Mouse (Mus musculus) gastrocnemius, adult 2 months (tissue): ENCODE results near the gene Styx. TPM values are rescaled to one million over a fixed set of nuclear protein-coding genes. Genes with fewer than 3 reads are reported as not detected.

Source experiments
- DNase-seq: peaks from one replicate; pipeline ENCODE4 v3.0.0; 2022
- H3K27ac ChIP-seq: fragments of 200-600 bp; 2 replicates; pipeline ENCODE4 v1.8.1; 2022; ENCODE audit warnings: mild to moderate bottlenecking
- H3K4me3 ChIP-seq: fragments of 200-600 bp; 2 replicates; pipeline ENCODE4 v1.8.1; 2022; ENCODE audit warnings: mild to moderate bottlenecking, moderate library complexity
- CTCF ChIP-seq: fragments of 200-600 bp; IDR thresholded peaks from 2 replicates; pipeline ENCODE4 v1.8.1; 2022; ENCODE audit warnings: antibody characterized with exemption, mild to moderate bottlenecking, moderate library complexity
- intact Hi-C: fragments of 180-260 bp; cut with DNase I; formaldehyde crosslinking; loops from one replicate; pipeline ENCODE4 v1.15.1; 2025
- total RNA-seq, 2 experiments: library from RNA; stranded (reverse); gene quantifications; 2 replicates each; pipeline ENCODE4 v1.2.3; 2021

Gene Styx
- total RNA-seq, 2 experiments from 2014 or later: 74.7 to 77.6 TPM

DNA sequence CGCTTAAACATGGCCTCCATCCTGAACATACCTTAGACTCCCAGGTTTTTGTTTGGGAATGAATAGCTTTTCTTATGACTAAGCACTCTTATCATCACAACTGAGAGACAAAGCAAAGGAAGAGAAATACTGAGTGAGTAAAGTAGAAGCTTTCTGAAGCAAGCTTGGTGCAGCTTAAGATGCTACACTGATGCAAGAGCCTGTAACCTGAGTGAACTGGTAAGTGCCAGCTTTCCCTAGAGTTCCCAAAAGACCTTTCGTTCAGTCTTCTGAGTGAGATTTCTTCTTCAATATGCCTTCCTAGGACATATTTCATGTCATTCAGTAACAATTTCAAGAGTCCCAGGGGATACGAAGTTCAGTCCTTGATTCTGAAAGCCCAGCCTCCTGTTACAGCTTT lies 29.8 kb upstream of the Styx start:
- intact Hi-C loops: no loop called here
- Histone ChIP-seq H3K27ac (no peak overlapping the region), H3K4me3 (no peak overlapping the region)
- no peak for DNase-seq
- no peak for TF ChIP-seq CTCF

GRCm38 (mm10) chr14:45321622-45322021 lies 29.3 kb upstream of the Styx start:
- intact Hi-C loops: no loop called here
- Histone ChIP-seq H3K4me3 (no peak overlapping the region), H3K27ac (no peak overlapping the region)
- no peak for DNase-seq
- TF ChIP-seq CTCF: no peak

- no peak for TF ChIP-seq CTCF
- no peak for DNase-seq
- Histone ChIP-seq H3K27ac (no peak overlapping the region), H3K4me3 (no peak overlapping the region)
- intact Hi-C loops: no loop called here
Observed at GRCm38 (mm10) chr14:45322450-45322849, 28.4 kb upstream of the Styx start.

DNA sequence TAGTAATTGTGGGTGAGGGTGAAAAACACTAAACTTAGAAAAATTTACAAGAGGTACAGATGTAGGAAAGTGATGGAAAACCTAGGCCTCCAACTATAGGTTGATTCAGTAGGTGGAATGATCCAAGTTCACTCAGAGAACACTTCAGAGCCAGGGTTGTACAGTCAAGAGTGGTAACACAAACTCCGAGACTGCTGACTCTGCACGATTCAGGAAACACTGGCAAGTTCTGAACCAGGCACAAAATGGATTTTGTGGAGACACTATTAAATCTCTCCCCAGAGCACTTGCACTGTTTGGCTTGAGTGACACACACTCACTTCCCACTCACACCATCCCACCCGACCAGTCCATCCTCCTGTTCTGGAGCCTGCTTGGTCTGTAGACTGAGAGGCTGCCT lies 27.6 kb upstream of the Styx start:
- no peak for TF ChIP-seq CTCF
- DNase-seq: no peak
- intact Hi-C loops: no loop called here
- Histone ChIP-seq H3K4me3 (no peak overlapping the region), H3K27ac (no peak overlapping the region)

DNA sequence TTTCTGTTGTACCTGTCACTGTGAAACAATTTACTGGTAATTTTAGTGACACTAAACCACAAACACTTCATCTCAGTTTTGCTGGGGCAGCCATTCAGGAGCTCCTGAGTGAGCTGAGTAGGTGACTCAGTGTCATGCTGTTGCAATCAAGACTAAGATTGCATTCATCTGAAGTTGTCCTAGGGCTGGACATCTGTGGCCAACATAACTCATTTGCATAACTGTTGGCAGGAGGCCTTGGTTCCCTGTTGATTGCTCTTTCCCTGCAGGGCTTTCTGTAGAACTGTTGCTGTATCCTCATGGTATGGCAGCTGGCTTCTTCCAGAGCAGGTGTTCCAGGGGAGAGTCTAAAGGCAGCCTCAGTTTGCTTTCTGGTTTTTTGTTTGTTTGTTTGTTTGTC lies 25.4 kb upstream of the Styx start:
- Histone ChIP-seq H3K4me3 (no peak overlapping the region), H3K27ac (no peak overlapping the region)
- TF ChIP-seq CTCF: no peak
- DNase-seq: no peak
- intact Hi-C loops: no loop called here

- intact Hi-C loops: loop anchor here (2.0 kb wide), 1 partner anchor 107 kb away; the partner anchor contains the start of gene Txndc16
- H3K4me3 ChIP-seq: no peak overlapping the region
- H3K27ac ChIP-seq: no peak overlapping the region
- TF ChIP-seq CTCF: no peak
- no peak for DNase-seq
Observed at GRCm38 (mm10) chr14:45328072-45328713, 22.7 kb upstream of the Styx start.

GRCm38 (mm10) chr14:45329018-45329588 lies 21.8 kb upstream of the Styx start:
- intact Hi-C loops: loop anchor here (2.0 kb wide), 1 partner anchor 108 kb away; the partner anchor contains the start of gene Txndc16
- Histone ChIP-seq H3K27ac (peak overlapping the region; percentile 75), H3K4me3 (peak overlapping the region; percentile 96)
- no peak for DNase-seq
- TF ChIP-seq CTCF: no peak

DNA sequence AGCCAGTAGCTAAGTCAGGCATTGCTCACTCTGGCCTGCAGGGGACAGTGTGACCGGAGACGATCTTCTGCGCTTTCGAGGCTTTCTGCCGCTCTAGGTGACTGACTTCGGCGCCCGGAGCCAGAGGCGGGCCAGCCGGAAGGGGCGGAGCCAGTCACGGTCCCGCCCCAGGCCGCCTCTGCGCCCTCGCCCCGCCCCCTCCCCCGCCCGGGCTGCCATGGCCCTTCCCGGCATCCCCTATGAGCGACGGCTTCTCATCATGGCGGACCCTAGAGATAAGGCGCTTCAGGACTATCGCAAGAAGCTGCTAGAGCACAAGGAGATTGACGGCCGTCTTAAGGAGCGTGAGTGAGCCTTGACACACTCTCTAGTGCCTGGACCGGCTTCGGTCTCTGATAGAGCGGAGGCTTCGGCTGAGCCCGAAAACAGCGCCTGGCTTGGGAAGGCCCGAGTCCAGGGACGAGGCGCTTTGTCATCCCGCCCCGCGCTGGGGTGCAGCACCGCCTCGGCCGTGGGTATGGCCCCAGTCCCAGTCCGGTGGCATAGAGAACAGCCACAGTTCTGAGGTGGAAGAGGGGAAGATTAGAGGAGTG lies 21.2 kb upstream of the Styx start, which contains the start of gene Psmc6:
TSS of gene Psmc6 (plus strand) at position 200 of the 593 bp plus-strand sequence.
- intact Hi-C loops: loop anchor here (2.0 kb wide), 1 partner anchor 109 kb away; the partner anchor contains the start of gene Txndc16
- TF ChIP-seq CTCF: peak; percentile 93
- peak; percentile 94 for DNase-seq
- peak within 1 kb of the TSS; percentile 96 for H3K4me3 ChIP-seq
- peak within 1 kb of the TSS; percentile 94 for H3K27ac ChIP-seq

DNA sequence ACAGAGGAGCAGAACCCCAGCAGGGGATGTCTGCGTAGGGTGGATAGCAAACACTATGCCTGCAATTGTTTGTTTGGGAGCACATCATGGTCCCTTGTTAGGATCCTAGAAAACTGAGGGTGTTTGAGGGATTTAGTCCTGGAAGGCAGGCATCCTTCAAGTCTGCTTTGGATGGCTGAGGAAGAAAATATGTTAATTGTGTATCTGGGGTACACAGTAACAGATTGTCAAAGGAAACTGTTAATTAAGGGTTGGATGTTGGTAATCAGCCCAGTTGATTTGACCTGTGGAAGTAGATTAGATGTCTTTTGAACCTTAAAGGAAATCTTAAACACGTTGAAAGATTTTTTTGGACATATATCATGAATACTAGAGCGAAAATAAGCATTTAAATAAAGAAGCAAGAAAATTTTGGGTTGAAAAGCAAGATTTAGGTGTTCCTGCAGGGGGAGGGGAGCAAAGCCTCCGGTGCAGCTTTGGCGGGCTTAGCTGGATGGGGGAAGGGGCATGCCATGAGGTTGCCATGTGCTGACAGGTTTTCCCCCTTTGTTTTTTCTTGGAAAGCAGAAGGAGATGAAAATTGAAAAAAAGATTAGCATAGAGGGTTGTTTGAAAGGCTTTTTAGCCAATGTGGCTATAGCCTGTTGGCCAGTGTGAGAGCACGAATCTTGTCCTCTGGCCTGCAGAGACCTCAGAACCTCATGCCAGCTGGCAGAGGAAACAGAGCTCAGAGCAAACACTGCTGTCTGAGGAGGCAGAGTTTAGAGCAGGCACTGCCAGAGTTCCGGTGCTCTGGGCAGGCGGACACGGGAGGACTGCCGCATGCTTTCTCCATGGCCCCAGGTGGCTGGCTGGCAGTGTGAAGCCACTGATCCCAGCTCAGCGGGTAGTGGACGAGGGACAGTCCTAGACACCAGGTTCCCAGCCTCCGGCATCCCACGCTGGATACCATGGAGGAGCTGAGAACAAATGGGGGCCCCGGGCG lies 13.6 kb downstream of the Styx start:
- intact Hi-C loops: no loop called here
- peak; percentile 86 for DNase-seq
- no peak for TF ChIP-seq CTCF
- Histone ChIP-seq H3K27ac (peak overlapping the region; percentile 61), H3K4me3 (no peak overlapping the region)

DNA sequence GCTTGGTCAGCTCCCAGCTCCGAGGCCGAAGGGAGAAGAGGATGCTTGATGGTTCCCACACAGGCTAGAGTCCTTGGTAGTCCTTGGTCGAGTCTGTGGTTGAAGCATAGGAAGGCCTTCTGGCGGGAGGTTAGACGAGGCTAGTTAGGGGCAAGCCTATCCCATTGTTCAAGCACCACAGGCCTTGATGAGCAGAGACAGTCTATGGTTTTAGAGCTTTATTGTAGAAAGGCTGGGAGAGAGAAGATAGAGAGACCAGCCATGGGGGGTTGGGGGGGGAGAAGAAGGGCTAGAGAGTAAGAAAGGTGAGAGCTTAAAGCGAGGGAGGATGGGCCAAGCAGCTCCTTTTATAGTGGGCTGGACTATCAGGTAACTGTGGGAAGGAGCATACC lies 14.3 kb downstream of the Styx start:
- Histone ChIP-seq H3K4me3 (no peak overlapping the region), H3K27ac (peak overlapping the region; percentile 61)
- DNase-seq: no peak
- TF ChIP-seq CTCF: no peak
- intact Hi-C loops: no loop called here

DNA sequence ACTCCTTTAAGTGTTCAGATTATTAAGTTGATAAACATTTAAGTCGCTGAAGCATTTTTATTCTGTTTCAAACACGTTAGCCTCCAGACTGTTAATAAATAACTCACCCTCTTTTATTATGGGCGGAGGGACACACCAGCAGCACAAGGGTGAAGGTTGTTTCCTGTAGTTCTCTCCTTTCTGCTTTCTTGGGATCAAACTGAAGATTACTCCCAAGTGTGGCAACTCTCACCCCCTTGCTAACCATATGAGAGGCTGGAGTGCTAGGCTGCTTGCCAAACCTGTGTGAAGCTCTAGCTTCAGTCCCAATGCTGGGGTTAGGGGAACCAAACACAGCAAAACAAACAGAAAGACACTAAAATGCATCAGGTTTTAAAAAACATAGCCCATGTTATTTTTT lies 27.9 kb downstream of the Styx start:
- no peak for DNase-seq
- Histone ChIP-seq H3K4me3 (no peak overlapping the region), H3K27ac (no peak overlapping the region)
- intact Hi-C loops: no loop called here
- TF ChIP-seq CTCF: no peak

DNA sequence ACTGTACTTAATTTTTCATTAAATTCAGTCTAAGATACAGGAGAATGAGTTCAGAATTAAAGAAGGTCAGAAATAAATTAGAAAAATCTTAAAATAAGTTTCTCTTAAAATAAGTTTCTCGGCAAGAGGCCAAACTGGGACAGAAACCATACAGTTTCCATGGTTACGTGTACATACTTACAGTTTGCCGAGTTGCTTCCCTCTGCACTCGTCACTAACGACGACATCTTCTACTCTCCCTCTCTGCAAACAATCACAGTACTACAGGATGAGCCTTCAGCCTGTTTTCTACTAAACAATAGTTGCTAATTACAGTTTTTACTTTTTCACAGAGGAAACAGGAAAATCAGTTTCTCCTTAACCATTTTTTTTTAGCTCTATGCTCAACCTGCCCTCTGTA lies 29.9 kb downstream of the Styx start:
- Histone ChIP-seq H3K27ac (no peak overlapping the region), H3K4me3 (no peak overlapping the region)
- intact Hi-C loops: loop anchor here (5.0 kb wide), 1 partner anchor 43 kb away; no protein-coding TSS in a partner anchor
- no peak for TF ChIP-seq CTCF
- no peak for DNase-seq
